Mouse (Mus musculus) hindbrain, embryonic 12.5 days (tissue): ENCODE measurements around the gene Areg. TPM values are rescaled to one million over a fixed set of nuclear protein-coding genes. Genes with fewer than 3 reads are reported as not detected.

ENCODE experiments used
- ATAC-seq: fragments of 200-750 bp; cut with Nextera tagmentation; 2 replicates; pipeline ENCODE4 v1.8.0; 2017; ENCODE audit warnings: moderate TSS enrichment; ENCODE audit not compliant: low FRiP score
- H3K27ac ChIP-seq: fragments of 300-500 bp; sonication (generic); 2 replicates; pipeline ENCODE4 v1.5.1; 2016; ENCODE audit warnings: mild to moderate bottlenecking
- H3K27me3 ChIP-seq: fragments of 300-500 bp; sonication (generic); 2 replicates; pipeline ENCODE4 v1.6.1; 2016; ENCODE audit warnings: mild to moderate bottlenecking
- H3K36me3 ChIP-seq: fragments of 300-500 bp; sonication (generic); 2 replicates; pipeline ENCODE4 v1.6.1; 2016; ENCODE audit warnings: mild to moderate bottlenecking
- H3K4me1 ChIP-seq: fragments of 300-500 bp; sonication (generic); 2 replicates; pipeline ENCODE4 v1.6.1; 2016
- H3K4me2 ChIP-seq: fragments of 300-500 bp; sonication (generic); replicated peaks from 2 replicates; pipeline ENCODE4 v1.6.1; 2016; ENCODE audit warnings: mild to moderate bottlenecking
- H3K4me3 ChIP-seq: fragments of 300-500 bp; sonication (generic); 2 replicates; pipeline ENCODE4 v1.5.1; 2016; ENCODE audit warnings: mild to moderate bottlenecking
- H3K9ac ChIP-seq: fragments of 300-500 bp; sonication (generic); 2 replicates; pipeline ENCODE4 v1.6.1; 2016; ENCODE audit warnings: mild to moderate bottlenecking, moderate library complexity
- H3K9me3 ChIP-seq: fragments of 300-500 bp; sonication (generic); replicated peaks from 2 replicates; pipeline ENCODE4 v1.6.1; 2016; ENCODE audit warnings: mild to moderate bottlenecking
- WGBS: fragments of 180-500 bp; shearing (Covaris S2); methylation state at CpG from one replicate; pipeline ENCODE4 v1.1.7; 2016; 5-methylcytosine and 5-hydroxymethylcytosine counted together
- polyA plus RNA-seq: library from polyadenylated mRNA; unstranded; fragments of >200 nt; fragmentation: Nextera tagmentation; extraction: Ambion mirVana; gene quantifications from 2 replicates; pipeline ENCODE4 v1.2.1, GENCODE M21; 2016

The Areg gene
- polyA plus RNA-seq, 1 experiment from 2014 or later, result not detected

GRCm38 (mm10) chr5:91124140-91124539 lies 15.3 kb upstream of the Areg start:
- Histone ChIP-seq H3K27me3 (no peaks in the 10 kb centered on the region), H3K4me2 (no peak overlapping the region), H3K9me3 (no peaks in the 10 kb centered on the region), H3K4me3 (no peak overlapping the region), H3K27ac (no peak overlapping the region), H3K4me1 (no peaks in the 10 kb centered on the region), H3K9ac (no peak overlapping the region), H3K36me3 (no peaks in the 10 kb centered on the region)
- WGBS, result 93% methylated on average over 2 of the region's 2 CpGs
- ATAC-seq, result no peak

DNA sequence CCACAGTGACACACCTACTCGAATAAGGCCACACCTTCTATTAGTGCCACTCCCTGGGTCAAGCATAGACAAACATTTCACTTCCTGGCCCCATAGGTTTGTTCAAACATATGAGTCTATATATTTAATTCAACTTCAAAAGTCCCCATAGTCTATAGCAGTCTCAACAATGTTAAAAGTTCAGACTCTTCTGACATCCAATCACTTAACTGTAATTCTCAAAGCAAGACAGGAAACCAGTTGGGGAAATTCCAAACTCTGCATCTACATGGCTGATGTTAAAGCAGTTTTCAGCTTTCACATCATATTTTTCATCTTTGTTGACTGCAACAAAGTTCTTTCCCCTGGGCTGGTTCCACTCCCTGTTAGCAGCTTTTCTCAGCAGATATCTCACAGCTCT lies 12.8 kb upstream of the Areg start:
- no peaks in the 10 kb centered on the region for H3K9me3 ChIP-seq
- H3K4me3 ChIP-seq, result no peak overlapping the region
- H3K27ac ChIP-seq, result no peak overlapping the region
- no peak for ATAC-seq
- WGBS, result 90% methylated on average over 1 of the region's 1 CpGs
- H3K9ac ChIP-seq, result no peak overlapping the region
- no peaks in the 10 kb centered on the region for H3K36me3 ChIP-seq
- no peaks in the 10 kb centered on the region for H3K27me3 ChIP-seq
- H3K4me1 ChIP-seq, result no peaks in the 10 kb centered on the region
- H3K4me2 ChIP-seq, result no peak overlapping the region

- no peak overlapping the region for H3K4me3 ChIP-seq
- H3K36me3 ChIP-seq, result no peaks in the 10 kb centered on the region
- H3K4me1 ChIP-seq, result peaks cover 7% of the 10 kb centered on the region
- no peak for ATAC-seq
- no peak overlapping the region for H3K9ac ChIP-seq
- H3K4me2 ChIP-seq, result no peak overlapping the region
- WGBS, result 69% methylated on average over 1 of the region's 1 CpGs
- no peak overlapping the region for H3K27ac ChIP-seq
- H3K27me3 ChIP-seq, result peaks cover 20% of the 10 kb centered on the region
- H3K9me3 ChIP-seq, result no peaks in the 10 kb centered on the region
Measured at GRCm38 (mm10) chr5:91134961-91135360, 4.4 kb upstream of the Areg start.

- Histone ChIP-seq H3K9me3 (no peaks in the 10 kb centered on the region), H3K27ac (no peak overlapping the region), H3K4me3 (peak overlapping the region; percentile 61), H3K27me3 (peaks cover 33% of the 10 kb centered on the region), H3K9ac (no peak overlapping the region), H3K4me2 (peak overlapping the region; percentile 91), H3K36me3 (no peaks in the 10 kb centered on the region), H3K4me1 (peaks cover 7% of the 10 kb centered on the region)
- no peak for ATAC-seq
- 5% methylated on average over 7 of the region's 7 CpGs for WGBS
Measured at GRCm38 (mm10) chr5:91138970-91139369, 429 bp upstream of the Areg start.

DNA sequence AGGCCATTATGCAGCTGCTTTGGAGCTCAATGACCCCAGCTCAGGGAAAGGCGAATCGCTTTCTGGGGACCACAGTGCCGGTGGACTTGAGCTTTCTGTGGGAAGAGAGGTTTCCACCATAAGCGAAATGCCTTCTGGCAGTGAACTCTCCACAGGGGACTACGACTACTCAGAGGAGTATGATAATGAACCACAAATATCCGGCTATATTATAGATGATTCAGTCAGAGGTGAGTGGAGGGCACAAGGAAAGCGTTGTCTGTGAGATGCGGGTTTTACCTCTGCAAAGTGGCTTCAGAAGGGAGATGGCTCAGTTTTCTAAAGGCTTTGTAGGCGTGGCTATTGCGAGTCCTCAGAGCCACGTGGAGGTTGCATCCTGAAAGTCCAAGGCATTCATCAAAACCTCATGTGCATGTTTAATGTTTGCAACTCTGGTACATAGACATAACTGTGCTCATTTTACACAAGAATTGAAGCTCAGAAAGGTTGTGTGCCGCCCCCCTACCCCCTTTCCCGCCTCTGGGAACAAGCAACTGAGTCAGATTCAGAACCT lies 1.6 kb downstream of the Areg start:
- H3K4me3 ChIP-seq, result no peak overlapping the region
- peaks cover 7% of the 10 kb centered on the region for H3K4me1 ChIP-seq
- peaks cover 33% of the 10 kb centered on the region for H3K27me3 ChIP-seq
- no peak overlapping the region for H3K9ac ChIP-seq
- ATAC-seq, result no peak
- no peak overlapping the region for H3K4me2 ChIP-seq
- no peaks in the 10 kb centered on the region for H3K9me3 ChIP-seq
- H3K36me3 ChIP-seq, result no peaks in the 10 kb centered on the region
- H3K27ac ChIP-seq, result no peak overlapping the region
- WGBS, result 48% methylated on average over 13 of the region's 13 CpGs

GRCm38 (mm10) chr5:91144971-91145370 lies 5.6 kb downstream of the Areg start:
- Histone ChIP-seq H3K4me3 (no peak overlapping the region), H3K4me2 (no peak overlapping the region), H3K36me3 (no peaks in the 10 kb centered on the region), H3K27ac (no peak overlapping the region), H3K27me3 (peaks cover 13% of the 10 kb centered on the region), H3K4me1 (no peaks in the 10 kb centered on the region), H3K9ac (no peak overlapping the region), H3K9me3 (0 out of 2 replicates have a peak, but pooled peaks cover 2% of the 10 kb centered on the region)
- 93% methylated on average over 9 of the region's 9 CpGs for WGBS
- ATAC-seq, result no peak

- ATAC-seq, result no peak
- no peaks in the 10 kb centered on the region for H3K27me3 ChIP-seq
- no peak overlapping the region for H3K4me3 ChIP-seq
- H3K4me1 ChIP-seq, result no peaks in the 10 kb centered on the region
- H3K36me3 ChIP-seq, result no peaks in the 10 kb centered on the region
- 85% methylated on average over 1 of the region's 1 CpGs for WGBS
- H3K27ac ChIP-seq, result no peak overlapping the region
- H3K4me2 ChIP-seq, result no peak overlapping the region
- no peak overlapping the region for H3K9ac ChIP-seq
- H3K9me3 ChIP-seq, result 0 out of 2 replicates have a peak, but pooled peaks cover 12% of the 10 kb centered on the region
Measured at GRCm38 (mm10) chr5:91147001-91147400, 7.6 kb downstream of the Areg start.

GRCm38 (mm10) chr5:91148054-91148453 lies 8.7 kb downstream of the Areg start:
- 86% methylated on average over 2 of the region's 2 CpGs for WGBS
- H3K36me3 ChIP-seq, result no peaks in the 10 kb centered on the region
- ATAC-seq, result no peak

GRCm38 (mm10) chr5:91156677-91157076 lies 17.3 kb downstream of the Areg start:
- Histone ChIP-seq H3K4me2 (no peak overlapping the region), H3K9me3 (no peaks in the 10 kb centered on the region), H3K4me3 (no peak overlapping the region), H3K4me1 (no peaks in the 10 kb centered on the region), H3K36me3 (no peaks in the 10 kb centered on the region), H3K27me3 (no peaks in the 10 kb centered on the region), H3K9ac (no peak overlapping the region), H3K27ac (no peak overlapping the region)
- no peak for ATAC-seq
- WGBS, result 87% methylated on average over 8 of the region's 8 CpGs

More at GRCm38 (mm10) chr5:91148054-91148453, 8.7 kb downstream of the Areg start:
- Histone ChIP-seq H3K4me3 (no peak overlapping the region), H3K27me3 (no peaks in the 10 kb centered on the region), H3K4me1 (no peaks in the 10 kb centered on the region), H3K9ac (no peak overlapping the region), H3K9me3 (0 out of 2 replicates have a peak, but pooled peaks cover 12% of the 10 kb centered on the region), H3K4me2 (no peak overlapping the region), H3K27ac (no peak overlapping the region)

DNA sequence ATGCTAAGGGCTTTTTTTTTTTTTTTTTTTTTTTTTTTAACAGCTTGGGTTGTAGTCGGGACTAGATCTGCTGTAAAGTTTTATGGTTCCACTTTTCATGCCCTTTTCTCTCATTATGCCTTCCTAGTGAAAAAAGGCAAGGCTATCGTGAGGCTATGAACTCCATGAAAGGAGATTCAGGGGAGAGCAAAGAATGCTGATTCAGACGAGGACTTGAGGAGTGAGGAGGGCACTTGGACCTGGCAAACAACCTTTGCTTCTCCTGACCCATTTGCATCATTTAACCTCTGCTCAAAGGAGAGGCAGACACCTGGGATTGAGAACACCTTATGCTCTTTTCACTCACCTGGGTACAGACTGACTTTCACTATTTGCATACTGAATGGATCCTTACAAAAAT lies 17.8 kb downstream of the Areg start:
- H3K36me3 ChIP-seq, result no peaks in the 10 kb centered on the region
- H3K4me1 ChIP-seq, result no peaks in the 10 kb centered on the region
- WGBS, result 60% methylated on average over 3 of the region's 3 CpGs
- H3K9me3 ChIP-seq, result no peaks in the 10 kb centered on the region
- no peaks in the 10 kb centered on the region for H3K27me3 ChIP-seq
- no peak overlapping the region for H3K4me3 ChIP-seq
- H3K27ac ChIP-seq, result no peak overlapping the region
- no peak overlapping the region for H3K9ac ChIP-seq
- no peak overlapping the region for H3K4me2 ChIP-seq
- no peak for ATAC-seq

GRCm38 (mm10) chr5:91162787-91163186 lies 23.4 kb downstream of the Areg start:
- Histone ChIP-seq H3K9me3 (no peaks in the 10 kb centered on the region), H3K4me2 (no peak overlapping the region), H3K27me3 (no peaks in the 10 kb centered on the region), H3K4me3 (no peak overlapping the region), H3K27ac (no peak overlapping the region), H3K4me1 (no peaks in the 10 kb centered on the region), H3K36me3 (no peaks in the 10 kb centered on the region), H3K9ac (no peak overlapping the region)
- WGBS, result 82% methylated on average over 4 of the region's 4 CpGs
- no peak for ATAC-seq

DNA sequence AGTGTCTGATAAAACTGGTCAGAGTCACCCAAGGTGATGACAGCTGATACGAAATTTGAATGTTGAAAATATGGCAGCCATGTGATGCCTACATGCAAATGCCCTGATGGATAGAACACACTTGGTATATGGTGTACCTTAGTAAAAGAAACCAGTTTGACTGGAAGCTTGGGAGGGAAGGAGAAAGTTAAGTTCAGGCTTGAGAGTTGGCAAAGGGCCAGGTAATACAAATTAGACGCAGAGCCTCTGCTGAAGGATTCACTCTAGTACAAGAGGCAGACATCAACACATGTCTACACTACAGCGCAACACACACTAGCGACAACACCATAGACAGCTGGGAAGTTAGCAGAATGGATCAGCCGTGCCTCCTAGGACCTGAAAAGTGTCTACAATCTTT lies 27.2 kb downstream of the Areg start:
- H3K27ac ChIP-seq, result no peak overlapping the region
- no peaks in the 10 kb centered on the region for H3K9me3 ChIP-seq
- H3K4me1 ChIP-seq, result no peaks in the 10 kb centered on the region
- no peak overlapping the region for H3K9ac ChIP-seq
- no peak for ATAC-seq
- no peaks in the 10 kb centered on the region for H3K27me3 ChIP-seq
- no peak overlapping the region for H3K4me2 ChIP-seq
- no peaks in the 10 kb centered on the region for H3K36me3 ChIP-seq
- no peak overlapping the region for H3K4me3 ChIP-seq
- WGBS, result 90% methylated on average over 5 of the region's 5 CpGs

DNA sequence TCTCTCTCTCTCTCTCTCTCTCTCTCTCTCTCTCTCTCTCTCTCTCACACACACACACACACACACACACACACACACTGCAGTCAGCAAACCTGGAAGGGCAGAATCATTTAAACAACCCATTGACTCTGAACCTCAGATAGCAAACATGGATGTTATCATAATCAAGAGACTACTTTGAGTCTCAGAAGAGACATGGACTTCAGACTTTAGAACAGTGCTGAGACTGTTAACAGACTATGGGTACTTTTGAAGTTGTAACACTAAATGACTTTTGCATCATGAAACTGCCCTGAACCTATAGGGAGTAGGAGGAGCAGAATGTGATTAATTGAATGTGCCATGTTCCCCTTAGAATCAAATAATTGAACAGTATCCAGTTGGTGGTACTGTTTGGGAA lies 37.0 kb downstream of the Areg start:
- H3K27ac ChIP-seq, result no peak overlapping the region
- H3K9ac ChIP-seq, result no peak overlapping the region
- ATAC-seq, result no peak
- no peaks in the 10 kb centered on the region for H3K36me3 ChIP-seq
- no peaks in the 10 kb centered on the region for H3K9me3 ChIP-seq
- H3K4me2 ChIP-seq, result no peak overlapping the region
- H3K4me3 ChIP-seq, result no peak overlapping the region
- H3K4me1 ChIP-seq, result no peaks in the 10 kb centered on the region
- no peaks in the 10 kb centered on the region for H3K27me3 ChIP-seq
